Mouse (Mus musculus) heart, postnatal 36 days (tissue): Measurements from ENCODE around the gene Kctd6. TPM values are rescaled to one million over a fixed set of nuclear protein-coding genes. Genes with fewer than 3 reads are reported as not detected.
"Not testable (repeated sequence)": the region's sequence is repeated elsewhere in the genome, so short reads cannot be mapped to it uniquely, and the experiment has no call there.

Source experiments
- DNase-seq, 2 experiments: peaks; one replicate each; pipeline ENCODE4 v3.0.0; 2021 to 2022
- intact Hi-C: fragments of 180-260 bp; cut with DNase I; formaldehyde crosslinking; loops from one replicate; pipeline ENCODE4 v1.15.1; 2025
- total RNA-seq, 2 experiments: library from RNA; stranded (reverse); gene quantifications; 2 replicates each; pipeline ENCODE4 v1.2.3; 2021

Gene Kctd6
- total RNA-seq, 2 experiments from 2014 or later, result 9.3 to 9.5 TPM

DNA sequence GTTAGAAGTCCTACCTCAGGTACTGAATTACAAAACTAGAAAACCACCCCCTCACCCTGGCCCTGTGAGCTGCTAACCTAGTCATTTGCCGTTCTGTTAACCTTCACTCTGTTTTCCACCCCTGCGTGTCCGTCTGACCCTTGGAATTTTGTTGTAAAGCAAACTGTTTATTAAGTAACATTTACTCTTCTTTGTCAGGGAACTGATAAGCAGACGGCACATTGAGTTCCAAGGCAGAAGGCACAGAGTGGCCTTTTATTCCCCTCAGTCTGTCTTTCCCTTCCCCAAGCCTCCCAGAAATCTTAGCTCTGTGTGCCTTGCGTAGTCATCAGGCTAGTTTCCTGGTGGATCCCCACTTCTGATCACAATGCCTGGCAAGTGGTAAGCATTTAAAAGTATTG, 30.3 kb downstream of the Kctd6 start:
- intact Hi-C loops, result loop anchor here (5.0 kb wide), 1 partner anchor 103 kb away; no protein-coding TSS in a partner anchor
- no peak for DNase-seq

DNA sequence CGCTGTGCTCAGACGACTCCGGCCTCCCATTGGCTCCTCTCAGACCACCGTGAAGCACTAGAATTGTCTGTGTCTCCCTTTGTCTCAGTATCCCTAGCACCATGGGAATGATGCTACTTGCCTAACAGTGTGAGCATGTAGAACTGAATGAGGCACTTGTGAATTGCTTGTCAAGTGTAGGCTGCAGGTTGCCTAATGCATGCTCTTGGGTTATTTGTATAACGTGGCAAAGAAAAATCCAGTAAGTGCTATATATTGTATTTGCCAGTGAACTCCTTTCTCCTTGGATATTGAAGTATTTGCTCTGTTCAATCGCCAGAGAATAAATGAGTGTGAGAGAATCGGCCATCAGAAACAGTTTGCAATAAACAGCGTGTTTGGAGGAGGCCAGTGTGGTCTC, 32.9 kb downstream of the Kctd6 start:
- intact Hi-C loops, result no loop called here
- no peak for DNase-seq

DNA sequence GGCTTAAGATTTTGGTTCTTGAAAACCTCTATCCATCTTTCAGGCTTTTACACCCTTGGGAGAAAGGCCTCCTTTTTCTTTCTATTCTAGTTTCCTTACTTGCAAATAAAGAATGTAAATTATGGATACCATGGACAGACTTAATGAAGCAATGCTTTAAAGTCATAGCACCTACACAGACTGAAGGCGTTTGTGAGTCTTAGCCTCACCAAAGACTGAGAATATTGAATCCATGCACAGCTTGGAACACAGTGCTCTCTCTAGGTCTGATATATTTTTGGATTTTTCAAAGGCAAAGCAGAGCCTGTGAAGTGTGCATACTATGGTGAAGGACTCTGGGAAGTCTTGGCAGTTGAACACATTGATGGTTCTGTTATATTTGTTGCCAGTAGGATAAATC, 35.3 kb downstream of the Kctd6 start:
- no peak for DNase-seq
- intact Hi-C loops, result no loop called here

DNA sequence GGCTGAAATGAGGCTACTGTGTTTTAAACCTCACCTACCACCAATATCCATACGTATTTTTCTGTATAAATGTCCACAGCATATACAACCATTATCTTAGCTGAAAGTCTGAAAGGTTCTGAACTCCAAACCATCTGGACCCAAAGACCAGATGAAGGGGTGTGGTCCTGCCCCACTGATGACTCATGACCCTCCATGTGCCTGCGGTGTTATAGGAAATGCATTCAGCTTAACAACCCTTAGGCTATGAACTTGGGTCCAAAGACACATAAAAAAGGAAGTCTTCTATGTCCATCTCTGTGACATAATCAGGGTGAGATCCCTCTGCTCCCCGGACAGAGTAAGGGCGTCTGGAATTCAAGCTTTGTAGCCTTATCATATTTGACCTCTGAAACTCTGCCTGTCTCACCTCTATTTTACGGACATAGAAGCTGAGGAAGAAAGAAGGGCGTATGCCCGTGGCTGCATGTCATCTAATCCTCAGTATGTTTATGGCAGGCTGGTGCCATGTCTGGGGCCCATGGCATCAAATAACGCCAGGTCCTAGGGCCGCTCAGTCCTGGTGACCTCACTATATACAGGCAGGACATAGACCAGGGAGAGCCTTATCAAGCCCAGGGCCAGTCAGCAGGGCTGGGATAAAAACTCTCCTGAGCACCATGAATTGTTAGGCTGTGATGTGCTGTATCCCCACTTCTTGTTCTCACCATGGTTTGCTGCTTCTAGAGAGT, 36.4 kb downstream of the Kctd6 start:
- no peak for DNase-seq
- intact Hi-C loops, result no loop called here

DNA sequence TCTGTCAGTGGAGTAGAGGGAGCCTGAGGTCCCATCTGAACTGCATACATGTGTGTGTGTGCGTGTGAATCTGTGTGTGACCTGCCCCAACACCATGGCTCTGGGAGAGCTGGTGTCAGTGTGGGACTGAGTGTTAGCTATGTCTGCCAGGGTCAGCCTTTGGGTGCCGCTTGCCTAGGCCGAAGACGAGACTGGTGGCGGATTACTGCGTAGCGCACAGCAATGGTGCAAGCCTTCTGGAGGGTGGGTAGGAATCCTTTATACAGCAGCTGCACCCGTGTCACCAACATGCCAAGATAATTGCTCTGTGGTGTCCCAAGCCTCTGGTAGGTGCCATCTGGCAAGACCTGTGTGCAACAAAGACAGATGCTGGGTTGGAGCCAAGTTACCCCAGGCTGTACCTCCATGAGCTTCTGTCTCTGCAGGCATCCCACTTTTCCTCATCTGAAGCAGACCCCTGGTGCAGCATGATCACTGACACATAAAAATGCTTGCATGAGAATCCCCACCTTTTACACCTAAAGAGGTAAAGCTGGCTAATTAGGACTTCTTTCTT, 37.5 kb downstream of the Kctd6 start:
- no peak for DNase-seq
- intact Hi-C loops, result no loop called here

DNA sequence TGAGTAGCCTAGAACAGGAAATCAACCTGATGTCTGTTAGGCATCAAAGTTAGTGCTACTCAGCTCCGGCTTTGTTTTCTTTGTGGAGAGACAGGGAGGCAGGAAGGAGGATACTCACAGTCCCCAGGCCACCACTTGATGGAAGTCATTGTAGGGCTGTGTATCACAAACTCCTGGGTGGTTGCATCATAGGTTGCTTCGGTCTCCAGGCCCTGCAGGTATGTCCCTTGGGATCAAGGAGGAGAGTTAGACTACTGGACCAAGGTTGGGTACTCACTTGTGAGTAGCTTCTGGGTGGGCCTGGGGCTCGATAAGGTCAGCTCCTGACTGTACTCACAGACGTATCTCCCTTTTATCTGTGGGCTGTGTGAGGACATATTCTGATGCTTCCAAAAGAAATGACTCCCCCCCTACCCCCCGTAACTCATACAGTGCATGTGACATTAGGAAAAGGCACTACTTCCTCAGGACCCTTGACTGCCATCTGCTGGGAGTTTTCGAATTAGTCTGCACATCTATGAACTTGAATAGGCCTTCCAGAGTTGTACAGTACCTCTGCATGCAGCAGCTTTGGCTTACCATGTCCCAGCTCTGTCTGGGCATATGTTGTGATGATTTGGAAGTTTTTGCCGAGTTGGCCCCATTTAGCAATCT, 41.3 kb downstream of the Kctd6 start:
- DNase-seq, result peak; percentile 47 to 61
- intact Hi-C loops, result loop anchor here (2.0 to 5.0 kb wide), 2 partner anchors 162 to 293 kb away; no protein-coding TSS in a partner anchor

DNA sequence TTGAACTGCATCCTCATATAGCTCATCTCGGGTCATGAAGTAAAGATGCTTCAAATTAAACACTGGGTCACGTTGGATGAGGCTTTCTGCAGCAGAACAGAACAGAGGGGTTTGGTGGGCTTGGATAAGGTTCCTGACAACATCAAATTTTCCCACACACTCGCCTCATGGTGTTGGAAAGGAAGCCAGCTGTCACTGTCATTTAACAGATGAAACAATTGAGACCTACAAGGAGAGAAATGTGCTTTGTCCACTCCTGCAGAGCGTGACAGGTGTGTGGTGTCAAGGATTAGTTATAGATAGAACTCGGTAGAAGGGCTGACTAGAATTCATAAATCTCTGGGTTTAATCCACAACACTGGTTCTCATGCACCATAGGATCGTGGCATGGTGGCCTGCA, 42.1 kb downstream of the Kctd6 start:
- DNase-seq, result no peak
- intact Hi-C loops, result loop anchor here (5.0 kb wide), 1 partner anchor 294 kb away; no protein-coding TSS in a partner anchor

DNA sequence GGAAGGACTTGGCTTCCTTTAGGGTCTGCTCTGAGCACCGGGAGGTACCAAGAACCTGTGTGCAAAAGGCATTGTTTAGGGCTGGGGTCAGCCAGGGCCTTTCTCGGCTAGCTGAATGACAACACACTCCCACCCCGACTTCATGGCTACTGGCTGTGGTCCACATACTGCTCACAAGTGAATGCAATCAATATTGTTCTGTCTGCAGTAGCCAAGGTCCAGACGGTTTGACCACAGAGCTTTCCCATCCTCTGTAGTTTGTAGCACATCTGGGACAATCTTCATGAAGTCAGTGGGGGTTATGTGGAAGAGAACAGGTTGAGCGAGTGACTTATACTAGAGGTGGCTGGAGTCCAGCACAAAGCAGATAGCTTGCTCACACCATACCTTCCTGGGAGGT, 42.9 kb downstream of the Kctd6 start:
- intact Hi-C loops, result loop anchor here (5.0 kb wide), 1 partner anchor 295 kb away; no protein-coding TSS in a partner anchor
- DNase-seq, result no peak

DNA sequence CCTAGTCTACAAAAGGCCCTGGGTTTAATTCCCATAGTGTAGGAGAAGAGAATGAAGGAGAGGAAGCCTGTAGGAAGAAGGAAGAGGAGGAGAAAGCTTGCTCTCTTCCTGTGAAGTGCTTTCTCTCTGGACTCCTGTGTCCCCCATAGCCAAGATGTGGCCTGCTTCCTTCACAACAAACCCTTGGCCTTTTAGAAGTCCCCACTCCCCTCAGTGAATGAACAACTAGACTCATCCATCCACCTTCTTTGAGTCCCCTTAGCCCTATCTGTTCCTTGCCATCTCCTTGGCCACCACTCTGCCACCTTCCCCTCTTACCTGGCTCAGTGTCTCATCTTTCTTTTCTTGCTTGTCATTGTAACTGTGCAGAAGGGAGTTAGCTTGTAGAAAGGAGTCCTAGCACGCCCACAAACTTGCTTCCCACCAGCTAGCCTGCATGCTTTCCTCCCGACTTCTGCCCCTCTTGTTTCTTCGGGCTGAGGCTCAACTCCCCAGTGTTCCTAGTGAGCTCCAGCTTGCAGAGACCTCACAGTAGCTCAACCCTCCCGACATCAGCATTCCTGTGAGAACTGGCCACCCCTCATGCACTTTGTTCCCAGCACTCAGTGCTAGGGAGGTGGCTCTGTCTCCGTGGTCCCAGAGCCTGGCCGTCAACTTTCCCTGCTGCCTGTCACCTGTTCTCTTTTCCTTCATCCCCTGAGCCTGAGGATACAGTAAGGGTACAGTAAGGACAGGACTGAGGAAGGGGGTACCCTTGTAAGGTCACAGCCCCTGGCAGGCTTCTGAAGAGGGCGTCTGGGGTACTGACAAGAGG, 43.8 kb downstream of the Kctd6 start:
- DNase-seq, result no peak
- intact Hi-C loops, result loop anchor here (5.0 kb wide), 1 partner anchor 295 kb away; no protein-coding TSS in a partner anchor

DNA sequence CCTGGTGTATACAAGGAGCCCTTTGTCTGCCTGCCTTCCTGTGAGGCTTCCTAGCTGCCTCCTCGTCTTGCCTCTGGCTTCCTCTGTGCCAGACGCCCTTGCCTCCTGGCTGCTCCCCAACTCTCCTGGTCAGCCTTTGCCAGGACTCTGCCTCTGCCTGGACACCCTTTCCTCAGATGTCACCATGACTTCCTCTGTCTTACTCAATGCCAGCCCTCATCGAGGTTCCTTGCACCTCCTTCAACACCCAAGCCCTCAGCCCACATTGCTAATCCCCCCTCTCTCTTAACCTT, 44.3 kb downstream of the Kctd6 start:
- intact Hi-C loops, result loop anchor here (5.0 kb wide), 1 partner anchor 296 kb away; no protein-coding TSS in a partner anchor
- peak in 1 of 2 experiments; percentile 7 for DNase-seq

DNA sequence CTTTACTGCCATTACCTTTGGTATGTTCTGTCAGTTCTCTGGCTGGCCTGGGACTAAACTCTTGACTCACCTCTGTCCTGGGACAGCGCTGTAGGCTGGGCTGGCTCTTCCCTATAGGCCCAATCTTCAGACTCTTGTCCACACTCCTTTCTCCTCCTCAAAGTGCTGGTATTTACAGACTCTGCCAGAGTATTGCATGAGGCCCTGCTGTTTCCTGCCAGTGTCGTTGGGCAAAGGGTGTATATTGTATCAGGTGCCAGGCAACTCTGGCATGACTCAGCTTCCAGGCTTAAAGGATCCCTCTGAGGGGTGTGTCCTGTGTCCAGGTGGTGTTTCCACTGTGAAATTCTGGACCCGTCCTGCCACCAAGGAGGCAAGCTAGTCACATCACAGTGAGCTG, 44.8 kb downstream of the Kctd6 start:
- no peak for DNase-seq
- intact Hi-C loops, result loop anchor here (5.0 kb wide), 1 partner anchor 296 kb away; no protein-coding TSS in a partner anchor

DNA sequence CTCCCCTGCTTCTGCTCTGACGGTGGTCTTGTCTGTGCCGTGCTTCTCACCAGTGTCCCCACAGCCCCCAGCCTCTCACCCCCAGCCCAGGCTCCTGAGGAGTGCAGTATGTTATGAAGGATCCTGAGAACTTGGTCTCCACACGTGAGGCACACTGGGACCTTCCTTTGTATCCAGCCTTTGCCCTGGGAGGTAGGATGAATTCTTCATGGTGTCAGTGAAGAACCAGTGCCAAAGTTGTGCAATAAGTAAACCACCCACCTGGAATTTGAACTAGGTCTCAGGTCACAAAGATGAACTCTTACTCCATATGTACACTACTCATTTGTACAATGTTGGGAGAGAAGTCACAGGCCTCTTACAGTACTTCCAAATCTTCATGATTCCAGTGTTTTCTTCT, 45.2 kb downstream of the Kctd6 start, which contains the start of gene Acox2:
Gene Acox2, minus strand, starts transcription at position 188 of the 400 bp plus-strand sequence.
- no peak for DNase-seq
- intact Hi-C loops, result loop anchor here (5.0 kb wide), 1 partner anchor 297 kb away; no protein-coding TSS in a partner anchor

DNA sequence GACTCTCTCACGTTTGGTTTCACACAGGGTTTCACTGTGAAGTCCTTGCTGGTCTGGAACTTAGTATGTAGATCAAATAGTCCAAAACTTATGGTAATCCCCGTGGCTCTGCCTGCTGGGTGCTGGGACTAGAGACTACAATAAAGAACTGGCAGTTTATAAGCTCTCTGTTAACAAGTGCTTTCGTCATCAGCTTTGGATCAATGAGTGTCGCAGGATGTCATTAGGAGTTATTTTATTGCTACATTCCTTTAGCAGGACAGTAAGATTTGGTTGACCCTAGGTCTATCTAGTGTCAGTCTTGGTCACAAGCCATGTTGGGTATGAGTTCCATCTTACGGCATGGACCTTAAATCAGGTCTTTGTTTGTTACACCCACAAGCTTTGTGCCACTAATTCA, 46.3 kb downstream of the Kctd6 start:
- intact Hi-C loops, result loop anchor here (5.0 kb wide), 1 partner anchor 87 kb away; no protein-coding TSS in a partner anchor
- DNase-seq, result no peak

DNA sequence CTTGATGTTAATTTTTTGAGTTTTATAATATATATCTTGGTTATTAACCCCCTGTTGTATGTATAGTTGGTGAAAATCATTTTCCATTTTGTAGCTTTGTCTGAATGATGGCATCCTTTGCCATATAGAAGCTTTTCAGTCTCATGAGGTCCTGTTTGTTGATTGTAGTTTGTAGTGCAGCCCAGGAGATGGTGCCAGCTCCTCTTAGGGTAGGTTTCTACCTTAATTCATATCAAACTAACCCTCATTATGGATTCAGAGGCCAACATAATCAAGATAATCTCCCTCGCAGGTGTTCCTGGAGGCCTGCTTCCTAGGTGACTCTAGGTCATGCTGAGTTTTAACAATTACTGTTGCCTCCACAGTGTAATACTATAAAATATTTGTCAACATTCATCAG, 48.3 kb downstream of the Kctd6 start:
- intact Hi-C loops, result loop anchor here (5.0 kb wide), 1 partner anchor 85 kb away; no protein-coding TSS in a partner anchor
- DNase-seq, result no peak

DNA sequence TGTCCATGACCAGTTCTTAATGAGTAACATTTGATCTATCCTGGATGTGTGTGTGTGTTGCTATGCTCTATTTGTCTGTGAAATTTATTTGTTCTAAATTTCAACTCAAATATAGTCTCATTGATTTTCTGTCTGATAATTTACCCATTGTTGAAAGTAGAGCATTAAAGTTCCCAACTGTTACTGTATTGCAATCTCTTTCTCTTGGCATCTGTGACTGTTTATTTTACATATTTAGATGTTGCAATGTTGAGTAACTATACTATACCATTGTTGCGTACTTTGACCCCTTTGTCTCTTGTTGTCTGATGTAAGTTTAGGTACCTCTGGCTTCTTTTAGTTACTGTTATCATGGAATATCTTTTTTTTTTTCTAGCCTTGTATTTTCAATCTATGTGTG, 50.4 kb downstream of the Kctd6 start:
- intact Hi-C loops, result loop anchor here (5.0 kb wide), 1 partner anchor 83 kb away; no protein-coding TSS in a partner anchor

DNA sequence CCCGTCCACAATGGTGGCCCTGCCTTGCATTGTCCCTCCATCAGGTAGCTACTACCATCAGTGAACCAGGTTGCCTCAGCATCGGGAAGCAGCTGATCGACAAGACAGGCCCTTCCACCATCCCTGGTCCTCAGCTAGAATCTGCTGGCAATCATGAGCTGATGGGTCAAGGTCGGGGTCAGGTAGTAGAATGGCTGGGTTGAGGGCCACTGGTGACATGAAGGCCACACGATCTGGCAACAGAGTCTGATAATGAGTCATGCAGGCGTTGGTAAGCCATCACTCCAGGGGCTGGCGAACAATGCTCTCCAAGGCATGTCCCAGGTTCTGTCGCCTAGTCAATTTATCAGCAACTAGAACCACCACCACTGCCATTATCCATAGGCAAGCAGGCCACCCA, 57.3 kb downstream of the Kctd6 start:
- intact Hi-C loops, result not testable (repeated sequence)

More for the DNA sequence above, 50.4 kb downstream of the Kctd6 start:
- DNase-seq, result no peak

More for the DNA sequence above, 57.3 kb downstream of the Kctd6 start:
- not testable (repeated sequence) for DNase-seq
